ENCODE assay signal across 9 mouse cellular contexts in genomic region chr10:75679204-75679603, GRCm38 (mm10).
"Had no signal": no experiment of that assay in that cellular context is flagged by ENCODE, and none has a peak within 500 bp of the region (broad histone marks: within the 10 kb centered on the region; RNA-seq: fewer than 3 reads in every experiment).

No protein-coding gene starts in this region.

- DNase-seq: kidney, adult 2 months; kidney, postnatal 25 days; liver, embryonic 13.5 days; lung, adult 2 months; midbrain, embryonic 14.5 days; thymus, adult 18-20 months; thymus, postnatal 36 days had no signal

- H3K9me3 ChIP-seq: liver, embryonic 13.5 days had no signal

- H3K27me3 ChIP-seq: liver, embryonic 13.5 days had no signal

- H3K27ac ChIP-seq: kidney, postnatal 0 days; liver, embryonic 13.5 days had no signal

- H3K9ac ChIP-seq: liver, embryonic 13.5 days had no signal

- H3K4me2 ChIP-seq: liver, embryonic 13.5 days; midbrain, embryonic 11.5 days had no signal

- H3K4me3 ChIP-seq: liver, embryonic 13.5 days had no signal
